Mouse (Mus musculus) urinary bladder, postnatal 10 days (tissue): ENCODE results near the gene Rpusd3.
A peak's percentile ranks its signal among the peaks of the same experiment; 100 is the strongest.

ENCODE experiments used
- DNase-seq: peaks from one replicate; pipeline ENCODE4 v3.0.0; 2022; ENCODE audit warnings: low spot score

Rpusd3 gene

GRCm38 (mm10) chr6:113419199-113419587, at the start of gene Rpusd3:
TSS of gene Rpusd3 (minus strand) at chr6:113419340.
- peak; percentile 100 for DNase-seq

- DNase-seq, result no peak
Measured at GRCm38 (mm10) chr6:113468512-113468911, 49.4 kb upstream of the Rpusd3 start.

- no peak for DNase-seq
Measured at GRCm38 (mm10) chr6:113465602-113466001, 46.5 kb upstream of the Rpusd3 start.

GRCm38 (mm10) chr6:113464040-113464439, 44.9 kb upstream of the Rpusd3 start:
- DNase-seq, result no peak

GRCm38 (mm10) chr6:113458635-113459034, 39.5 kb upstream of the Rpusd3 start:
- DNase-seq, result no peak

- DNase-seq, result no peak
Measured at GRCm38 (mm10) chr6:113457952-113458534, 38.9 kb upstream of the Rpusd3 start, which contains the start of gene Il17re. TSS of gene Il17re (plus strand) at chr6:113458484.

GRCm38 (mm10) chr6:113455007-113455406, 35.9 kb upstream of the Rpusd3 start:
- no peak for DNase-seq

- no peak for DNase-seq
Measured at GRCm38 (mm10) chr6:113451839-113452238, 32.7 kb upstream of the Rpusd3 start.

- no peak for DNase-seq
Measured at GRCm38 (mm10) chr6:113447639-113448038, 28.5 kb upstream of the Rpusd3 start.

GRCm38 (mm10) chr6:113444207-113444965, 25.2 kb upstream of the Rpusd3 start:
- DNase-seq, result no peak

- DNase-seq, result no peak
Measured at GRCm38 (mm10) chr6:113443091-113443490, 24.0 kb upstream of the Rpusd3 start.

- DNase-seq, result peak; percentile 52
Measured at GRCm38 (mm10) chr6:113442442-113443090, 23.4 kb upstream of the Rpusd3 start, which contains the start of gene Jagn1. TSS of gene Jagn1 (plus strand) at chr6:113442569.

- DNase-seq, result no peak
Measured at GRCm38 (mm10) chr6:113442087-113442441, 22.9 kb upstream of the Rpusd3 start.

GRCm38 (mm10) chr6:113441147-113441680, 22.1 kb upstream of the Rpusd3 start:
- peak; percentile 31 for DNase-seq

GRCm38 (mm10) chr6:113440686-113441085, 21.5 kb upstream of the Rpusd3 start:
- DNase-seq, result no peak

GRCm38 (mm10) chr6:113438721-113439430, 19.7 kb upstream of the Rpusd3 start:
- no peak for DNase-seq

- DNase-seq, result no peak
Measured at GRCm38 (mm10) chr6:113437135-113437534, 18.0 kb upstream of the Rpusd3 start.

GRCm38 (mm10) chr6:113435664-113436205, 16.6 kb upstream of the Rpusd3 start, which contains the start of gene Cidec:
TSS of gene Cidec (minus strand) at chr6:113435760.
- DNase-seq, result no peak

GRCm38 (mm10) chr6:113434691-113435090, 15.6 kb upstream of the Rpusd3 start:
- DNase-seq, result no peak

GRCm38 (mm10) chr6:113433661-113434060, 14.5 kb upstream of the Rpusd3 start:
- no peak for DNase-seq

- DNase-seq, result no peak
Measured at GRCm38 (mm10) chr6:113431801-113432200, 12.7 kb upstream of the Rpusd3 start.

- no peak for DNase-seq
Measured at GRCm38 (mm10) chr6:113430846-113431245, 11.7 kb upstream of the Rpusd3 start.
